Mouse (Mus musculus): ENCODE results near the gene Spata13.

DNA sequence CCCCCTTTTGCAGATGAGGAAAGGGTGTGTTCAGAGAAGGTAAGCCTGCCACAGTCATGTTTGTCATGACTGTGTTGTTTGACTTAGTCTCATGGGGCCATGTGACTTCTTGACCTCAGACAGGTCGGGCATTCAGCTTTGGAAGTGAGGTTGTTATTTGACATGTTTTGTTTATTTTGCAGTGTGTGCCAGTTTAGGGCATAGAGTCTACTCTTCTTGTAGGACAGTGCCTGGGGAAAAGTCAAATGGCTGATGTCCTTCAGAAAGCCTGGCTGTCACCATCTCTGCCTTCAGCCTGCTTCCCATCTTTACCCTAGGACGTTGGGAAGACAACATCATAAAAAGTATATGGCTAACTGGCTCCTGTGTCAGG lies 2.8 kb downstream of the Spata13 start:
- TF ChIP-seq TAL1 (IDR thresholded peaks at IDR 0.05; ENCODE audit: low read length): no peak
- TF ChIP-seq GATA1 (IDR thresholded peaks at IDR 0.05; ENCODE audit: low read length): no peak

All from erythroblast, embryonic 14.5 days (primary cell).